Comparison of ENCODE assay signal across 12 mouse cellular contexts in genomic region chr15:99526681-99527080, GRCm38 (mm10). TPM values are rescaled to one million over a fixed set of nuclear protein-coding genes. Genes with fewer than 3 reads are reported as not detected.
DNase-seq lines count a peak whose midpoint lies in the region; ATAC-seq and TF ChIP-seq lines count a peak whose summit lies in the region.
"Had no signal": no experiment of that assay in that cellular context is flagged by ENCODE, and none has a peak within 500 bp of the region (broad histone marks: within the 10 kb centered on the region; RNA-seq: fewer than 3 reads in every experiment).

No protein-coding gene starts in this region.

- TF ChIP-seq CTCF in layer of hippocampus, adult 2 months (conservative IDR thresholded peaks at IDR 0.05) = no peak

- H3K4me2 ChIP-seq in midbrain, embryonic 15.5 days = peak overlapping the region; percentile 77

- H3K27ac ChIP-seq in layer of hippocampus, adult 2 months = peak overlapping the region; percentile 99
- H3K27ac ChIP-seq in midbrain, embryonic 15.5 days = peak overlapping the region; percentile 87
- H3K27ac ChIP-seq: heart, adult 2 months; macrophage had no signal

- no peaks in the 10 kb centered on the region for H3K36me3 ChIP-seq in midbrain, embryonic 15.5 days (replicated peaks)

- H3K27me3 ChIP-seq in midbrain, embryonic 15.5 days (replicated peaks) = no peaks in the 10 kb centered on the region; the same call in 1 of the 2 replicates

- H3K9me3 ChIP-seq in midbrain, embryonic 15.5 days = no peaks in the 10 kb centered on the region

- H3K4me3 ChIP-seq in layer of hippocampus, adult 2 months = peak overlapping the region; percentile 75
- H3K4me3 ChIP-seq in midbrain, embryonic 15.5 days = peak overlapping the region; percentile 40
- H3K4me3 ChIP-seq: heart, adult 2 months had no signal

- peaks cover 29% of the 10 kb centered on the region for H3K4me1 ChIP-seq in midbrain, embryonic 15.5 days

- peak; percentile 38; the same call in 1 of the 2 replicates for ATAC-seq in midbrain, embryonic 15.5 days (replicated peaks)
- no peak for ATAC-seq in megakaryocyte-erythroid progenitor cell, adult 5-6 weeks (replicated peaks; ENCODE audit: low FRiP score, low TSS enrichment, poor library complexity, severe bottlenecking)
- ATAC-seq: intestine, postnatal 0 days had no signal

- peak overlapping the region; percentile 50; the same call in 1 of the 2 replicates for H3K9ac ChIP-seq in midbrain, embryonic 15.5 days

- WGBS in midbrain, embryonic 15.5 days = 54% methylated on average over 2 of the region's 2 CpGs

- peak; percentile 43 to 48 for DNase-seq in left cerebral cortex, adult 18-20 months (ENCODE audit: low spot score in 2 of 2)
- no peak for DNase-seq in left cerebral cortex, adult 11 months (ENCODE audit: low spot score)
- DNase-seq in cerebellum, adult 9-11 months = peak; percentile 81
- DNase-seq in layer of hippocampus, adult 2 months (ENCODE audit: low spot score in 2 of 2) = peak; percentile 59 to 78
- no peak for DNase-seq in testis, postnatal 14 days (ENCODE audit: low spot score)
- DNase-seq in spleen, postnatal 14 days (ENCODE audit: low spot score in 2 of 2) = no peak
- DNase-seq: heart, adult 2 months had no signal

RNA-seq across cellular contexts. Expression of gene Faim2, which starts 1.3 kb away (rescaled TPM):
- total RNA-seq in left cerebral cortex, adult 18-20 months (2021) = 100 to 1,000 TPM; 451 to 453 TPM
- 100 to 1,000 TPM; 394 to 431 TPM for total RNA-seq in layer of hippocampus, adult 2 months (2021)
- polyA plus RNA-seq in midbrain, embryonic 15.5 days (2015; fragmentation: Nextera tagmentation; extraction: Ambion mirVana) = 41.0 and 45.9 TPM in 2 replicates
- total RNA-seq in megakaryocyte-erythroid progenitor cell, adult 5-6 weeks (2014; fragmentation: Nextera tagmentation) = not detected in 2 replicates
- not detected in 2 replicates for total RNA-seq in megakaryocyte-erythroid progenitor cell, adult 5-6 weeks (2017)
- polyA plus RNA-seq: macrophage had no signal

RNA-seq across cellular contexts. Expression of gene Bcdin3d, which starts 52.2 kb away (rescaled TPM):
- total RNA-seq in left cerebral cortex, adult 18-20 months (2021) = 1 to 10 TPM; 4.6 to 4.7 TPM
- 1 to 10 TPM; 4.0 to 5.5 TPM for total RNA-seq in layer of hippocampus, adult 2 months (2021)
- 21.5 and 23.0 TPM in 2 replicates for polyA plus RNA-seq in midbrain, embryonic 15.5 days (2015; fragmentation: Nextera tagmentation; extraction: Ambion mirVana)
- total RNA-seq in megakaryocyte-erythroid progenitor cell, adult 5-6 weeks (2014; fragmentation: Nextera tagmentation) = 6.5 and 11.4 TPM in 2 replicates
- 5.3 and 6.6 TPM in 2 replicates for total RNA-seq in megakaryocyte-erythroid progenitor cell, adult 5-6 weeks (2017)

RNA-seq across cellular contexts. Expression of gene Aqp2, which starts 52.2 kb away (rescaled TPM):
- not detected for total RNA-seq in left cerebral cortex, adult 18-20 months (2021)
- total RNA-seq in layer of hippocampus, adult 2 months (2021) = not detected
- not detected in 2 replicates for polyA plus RNA-seq in midbrain, embryonic 15.5 days (2015; fragmentation: Nextera tagmentation; extraction: Ambion mirVana)
- total RNA-seq in megakaryocyte-erythroid progenitor cell, adult 5-6 weeks (2014; fragmentation: Nextera tagmentation) = not detected in 2 replicates
- not detected in 2 replicates for total RNA-seq in megakaryocyte-erythroid progenitor cell, adult 5-6 weeks (2017)
- polyA plus RNA-seq: intestine, postnatal 0 days; macrophage; thymus, postnatal 0 days had no signal

Comparison
In these comparisons a context has a peak if more than half of its experiments do, and no peak if none do; other contexts are left out.
1. DNase-seq: peak in left cerebral cortex, adult 18-20 months (2 of 2), cerebellum, adult 9-11 months (single experiment) and layer of hippocampus, adult 2 months (2 of 2); none in left cerebral cortex, adult 11 months (single experiment), testis, postnatal 14 days (single experiment) and spleen, postnatal 14 days (0 of 2).
2. RNA of gene Faim2, which starts 1.3 kb away (total RNA-seq): 451 to 453 TPM in left cerebral cortex, adult 18-20 months and 394 to 431 TPM in layer of hippocampus, adult 2 months; not detected in megakaryocyte-erythroid progenitor cell, adult 5-6 weeks; every median in the first group is over 100 times any median in the second.